Mouse (Mus musculus) retina, embryonic 14.5 days (tissue): Measurements from ENCODE around the gene Arid3a.

Experiments
- DNase-seq: peaks from one replicate; pipeline ENCODE4 v3.0.0-alpha.2; 2015; ENCODE audit warnings: low spot score

The Arid3a gene

GRCm38 (mm10) chr10:79908167-79909091 is 18.4 kb upstream of the Arid3a start, which contains the start of gene Med16:
Gene Med16 (minus strand): TSS chr10:79908923.
- DNase-seq, result peak; percentile 98

GRCm38 (mm10) chr10:79909092-79909922 is 17.5 kb upstream of the Arid3a start:
- no peak for DNase-seq

GRCm38 (mm10) chr10:79910556-79910955 is 16.3 kb upstream of the Arid3a start, which contains the start of gene Gm26602:
Gene Gm26602 (plus strand): TSS chr10:79910856.
- no peak for DNase-seq

GRCm38 (mm10) chr10:79912412-79912811 is 14.4 kb upstream of the Arid3a start:
- no peak for DNase-seq

- no peak for DNase-seq
These were observed 12.5 kb upstream of the Arid3a start for GRCm38 (mm10) chr10:79914131-79914947.

- no peak for DNase-seq
These were observed 11.8 kb upstream of the Arid3a start for GRCm38 (mm10) chr10:79914948-79915596.

GRCm38 (mm10) chr10:79916081-79916480 is 10.8 kb upstream of the Arid3a start:
- no peak for DNase-seq

- peak; percentile 84 for DNase-seq
These were observed 9.9 kb upstream of the Arid3a start, which contains the start of gene Kiss1r for GRCm38 (mm10) chr10:79916808-79917531. Gene Kiss1r (plus strand): TSS chr10:79916971.

GRCm38 (mm10) chr10:79917532-79918100 is 9.2 kb upstream of the Arid3a start:
- no peak for DNase-seq

GRCm38 (mm10) chr10:79918231-79919078 is 8.4 kb upstream of the Arid3a start:
- DNase-seq, result peak; percentile 42

- DNase-seq, result no peak
These were observed 7.5 kb upstream of the Arid3a start for GRCm38 (mm10) chr10:79919251-79919849.

- peak; percentile 50 for DNase-seq
These were observed 6.6 kb upstream of the Arid3a start for GRCm38 (mm10) chr10:79920056-79920890.

- DNase-seq, result peak; percentile 47
These were observed 5.8 kb upstream of the Arid3a start, which contains the start of gene R3hdm4 for GRCm38 (mm10) chr10:79920958-79921535. Gene R3hdm4 (minus strand): TSS chr10:79921208.

GRCm38 (mm10) chr10:79921572-79921971 is 5.3 kb upstream of the Arid3a start:
- peak; percentile 47 for DNase-seq

- DNase-seq, result peak; percentile 93
These were observed 1.7 kb upstream of the Arid3a start for GRCm38 (mm10) chr10:79924998-79925784.

- no peak for DNase-seq
These were observed 905 bp upstream of the Arid3a start for GRCm38 (mm10) chr10:79925785-79926490.
